ENCODE assay signal across 19 mouse cellular contexts in the genomic region with DNA sequence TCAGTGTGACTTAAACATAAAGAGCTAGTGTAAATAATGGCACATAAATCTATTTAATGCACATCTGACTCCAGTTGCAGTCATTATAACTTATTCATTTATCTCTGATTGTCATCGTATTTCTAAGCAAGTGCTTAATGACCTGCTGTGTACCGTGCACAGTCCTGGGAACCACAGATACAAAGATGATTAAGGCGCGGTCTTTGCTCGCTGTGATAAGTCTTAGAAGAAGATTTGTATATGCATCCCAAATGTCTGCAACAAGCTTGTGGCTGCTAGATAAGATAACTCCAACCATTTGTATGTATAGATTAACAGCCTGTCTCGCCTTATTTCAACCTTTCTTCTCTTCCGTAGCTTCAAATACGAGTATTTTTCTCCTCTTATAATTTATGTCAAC. TPM values are rescaled to one million over a fixed set of nuclear protein-coding genes. Genes with fewer than 3 reads are reported as not detected.
DNase-seq lines count a peak whose midpoint lies in the region; ATAC-seq and TF ChIP-seq lines count a peak whose summit lies in the region.
"Had no signal": no experiment of that assay in that cellular context is flagged by ENCODE, and none has a peak within 500 bp of the region (broad histone marks: within the 10 kb centered on the region; RNA-seq: fewer than 3 reads in every experiment).

No protein-coding gene starts in this region.

- no peaks in the 10 kb centered on the region for H3K79me2 ChIP-seq in MEL (ENCODE audit: control insufficient read depth, insufficient read depth, low read length, poor library complexity)

- no peaks in the 10 kb centered on the region for H3K9me3 ChIP-seq in liver, embryonic 11.5 days (ENCODE audit: control insufficient read depth, low read length)
- no peaks in the 10 kb centered on the region for H3K9me3 ChIP-seq in MEL (replicated peaks; ENCODE audit: insufficient read depth, low read length)
- H3K9me3 ChIP-seq in liver, embryonic 14.5 days (ENCODE audit: control insufficient read depth, low read length), result no peaks in the 10 kb centered on the region
- H3K9me3 ChIP-seq: embryonic facial prominence, embryonic 12.5 days; forebrain, embryonic 15.5 days; heart, embryonic 13.5 days; hindbrain, embryonic 13.5 days had no signal

- H3K36me3 ChIP-seq in liver, embryonic 11.5 days (ENCODE audit: control insufficient read depth, insufficient read depth, low read length), result no peaks in the 10 kb centered on the region
- H3K36me3 ChIP-seq in MEL (ENCODE audit: control insufficient read depth in 1 of 2, insufficient read depth in 2 of 2, low read length in 2 of 2), result no peaks in the 10 kb centered on the region
- no peaks in the 10 kb centered on the region for H3K36me3 ChIP-seq in liver, embryonic 14.5 days (replicated peaks; ENCODE audit: control insufficient read depth, insufficient read depth, low read depth)
- H3K36me3 ChIP-seq: embryonic facial prominence, embryonic 12.5 days; forebrain, embryonic 15.5 days; heart, embryonic 13.5 days; hindbrain, embryonic 13.5 days had no signal

- TF ChIP-seq POLR2A in MEL (IDR thresholded peaks at IDR 0.05; ENCODE audit: control insufficient read depth in 1 of 2, insufficient read depth in 1 of 2, low read depth in 1 of 2, low read length in 2 of 2, poor library complexity in 1 of 2), result no peak

- H3K4me2 ChIP-seq in liver, embryonic 11.5 days, result no peak overlapping the region
- no peak overlapping the region for H3K4me2 ChIP-seq in liver, embryonic 14.5 days (ENCODE audit: low read depth)
- H3K4me2 ChIP-seq: embryonic facial prominence, embryonic 12.5 days; forebrain, embryonic 15.5 days; heart, embryonic 13.5 days; hindbrain, embryonic 13.5 days had no signal

- no peak for DNase-seq in liver, embryonic 11.5 days (ENCODE audit: low spot score)
- DNase-seq in liver (no peak), MEL (ENCODE audit: low read depth, low spot score) (peak; percentile 14)
- DNase-seq in liver, embryonic 14.5 days (ENCODE audit: low read depth in 3 of 3, low spot score in 3 of 3), result no peak
- DNase-seq in gastrocnemius, postnatal 4 days (ENCODE audit: low spot score in 2 of 2), result no peak
- no peak for DNase-seq in lung, postnatal 4 days
- no peak for DNase-seq in Muller cell, postnatal 12 days (ENCODE audit: inconsistent ontology term)
- DNase-seq: adrenal gland, postnatal 10 days; cerebellum, adult 11-12 months; cerebellum, adult 9-10 months; cerebellum, postnatal 25 days; gastrocnemius, postnatal 25 days; heart, adult 11 months had no signal

- no peak for TF ChIP-seq RAD21 in MEL (IDR thresholded peaks at IDR 0.05; ENCODE audit: low read depth, low read length)

- peak; percentile 44 to 51; a peak in 1 of 4 replicates for TF ChIP-seq EP300 in MEL (IDR thresholded peaks at IDR 0.05; ENCODE audit: low read depth in 1 of 2, low read length in 2 of 2)
- TF ChIP-seq EP300 in liver, embryonic 14.5 days (IDR thresholded peaks at IDR 0.05; ENCODE audit: low read depth), result peak; percentile 32; the same call in 1 of the 2 replicates

- ATAC-seq in liver, embryonic 11.5 days (replicated peaks; ENCODE audit: low FRiP score), result peak; percentile 58; the same call in 1 of the 2 replicates
- 0 out of 2 replicates have a peak, but pooled peaks have one; percentile 35 for ATAC-seq in liver, embryonic 14.5 days (ENCODE audit: insufficient read depth)
- ATAC-seq: forebrain, embryonic 15.5 days; hindbrain, postnatal 0 days had no signal

- H3K4me3 ChIP-seq in liver, embryonic 11.5 days (ENCODE audit: low read depth, low read length), result no peak overlapping the region
- no peak overlapping the region for H3K4me3 ChIP-seq in MEL (ENCODE audit: control insufficient read depth in 1 of 2, insufficient read depth in 1 of 2, low read depth in 2 of 2, low read length in 2 of 2)
- no peak overlapping the region for H3K4me3 ChIP-seq in liver, embryonic 14.5 days (ENCODE audit: insufficient read depth in 1 of 2, low read depth in 2 of 2, low read length in 2 of 2)
- H3K4me3 ChIP-seq: embryonic facial prominence, embryonic 12.5 days; forebrain, embryonic 15.5 days; heart, embryonic 13.5 days; hindbrain, embryonic 13.5 days had no signal

- TF ChIP-seq CTCF in MEL (IDR thresholded peaks at IDR 0.05 in 2 of 3, conservative IDR thresholded peaks at IDR 0.05 in 1 of 3; ENCODE audit: control insufficient read depth in 1 of 3, insufficient read depth in 1 of 3, low read depth in 2 of 3, low read length in 3 of 3, poor library complexity in 1 of 3, severe bottlenecking in 1 of 3), result no peak
- TF ChIP-seq CTCF in liver, embryonic 14.5 days (IDR thresholded peaks at IDR 0.05; ENCODE audit: low read depth), result no peak

- H3K9ac ChIP-seq in liver, embryonic 11.5 days (ENCODE audit: low read depth, low read length), result no peak overlapping the region
- H3K9ac ChIP-seq in MEL (ENCODE audit: control insufficient read depth, low read depth, low read length, poor library complexity, severe bottlenecking), result no peak overlapping the region
- no peak overlapping the region for H3K9ac ChIP-seq in liver, embryonic 14.5 days (replicated peaks)
- H3K9ac ChIP-seq: embryonic facial prominence, embryonic 12.5 days; forebrain, embryonic 15.5 days; heart, embryonic 13.5 days; hindbrain, embryonic 13.5 days had no signal

- WGBS in liver, embryonic 11.5 days, result 37% methylated on average over 8 of the region's 8 CpGs
- WGBS in liver, embryonic 14.5 days (ENCODE audit: insufficient replicate concordance), result 26% methylated on average over 8 of the region's 8 CpGs

- H3K27ac ChIP-seq in liver, embryonic 11.5 days (ENCODE audit: low read depth, low read length), result no peak overlapping the region
- no peak overlapping the region for H3K27ac ChIP-seq in MEL (ENCODE audit: control insufficient read depth, low read depth, low read length)
- no peak overlapping the region for H3K27ac ChIP-seq in liver, embryonic 14.5 days
- H3K27ac ChIP-seq: embryonic facial prominence, embryonic 12.5 days; forebrain, embryonic 15.5 days; heart, embryonic 13.5 days; hindbrain, postnatal 0 days had no signal

- no peaks in the 10 kb centered on the region; the same call in 1 of the 2 replicates for H3K4me1 ChIP-seq in liver, embryonic 11.5 days (replicated peaks; ENCODE audit: control insufficient read depth, insufficient read depth, low read length)
- H3K4me1 ChIP-seq in MEL (ENCODE audit: control insufficient read depth in 1 of 2, insufficient read depth in 2 of 2, low read length in 2 of 2), result no peaks in the 10 kb centered on the region
- H3K4me1 ChIP-seq in liver, embryonic 14.5 days (replicated peaks; ENCODE audit: control insufficient read depth in 2 of 2, insufficient read depth in 2 of 2, low read length in 1 of 2), result no peaks in the 10 kb centered on the region
- H3K4me1 ChIP-seq: embryonic facial prominence, embryonic 12.5 days; forebrain, embryonic 15.5 days; heart, embryonic 13.5 days; hindbrain, embryonic 13.5 days had no signal

- H3K27me3 ChIP-seq in liver, embryonic 11.5 days (replicated peaks; ENCODE audit: control insufficient read depth, insufficient read depth, low read length), result no peaks in the 10 kb centered on the region
- H3K27me3 ChIP-seq in MEL (ENCODE audit: control insufficient read depth in 1 of 2, insufficient read depth in 2 of 2, low read length in 2 of 2), result no peaks in the 10 kb centered on the region
- no peaks in the 10 kb centered on the region for H3K27me3 ChIP-seq in liver, embryonic 14.5 days (ENCODE audit: control insufficient read depth, insufficient read depth, low read length)
- H3K27me3 ChIP-seq: embryonic facial prominence, embryonic 12.5 days; forebrain, embryonic 15.5 days; heart, embryonic 13.5 days; hindbrain, embryonic 13.5 days had no signal

TF ChIP-seq in MEL, 35 proteins besides CTCF, POLR2A, EP300 and RAD21:
- no peak for TF ChIP-seq MAX (IDR thresholded peaks at IDR 0.05; ENCODE audit: low read length)
- peak; percentile 82 for TF ChIP-seq TCF12 (IDR thresholded peaks at IDR 0.05; ENCODE audit: low read depth, low read length)
- no peak for TF ChIP-seq USF1 (IDR thresholded peaks at IDR 0.05; ENCODE audit: low read depth, low read length)
- no peak for TF ChIP-seq USF2 (IDR thresholded peaks at IDR 0.05; ENCODE audit: borderline replicate concordance in 1 of 2, insufficient read depth in 1 of 2, low read depth in 1 of 2, low read length in 2 of 2)
- TF ChIP-seq HCFC1 (IDR thresholded peaks at IDR 0.05; ENCODE audit: low read depth, low read length), result no peak
- no peak for TF ChIP-seq TBP (IDR thresholded peaks at IDR 0.05; ENCODE audit: low read depth, low read length)
- TF ChIP-seq POLR2AphosphoS2 (IDR thresholded peaks at IDR 0.05; ENCODE audit: low read length), result no peak
- no peak for TF ChIP-seq NRF1 (IDR thresholded peaks at IDR 0.05; ENCODE audit: insufficient read depth, low read depth, low read length, poor library complexity, severe bottlenecking)
- TF ChIP-seq MYB (IDR thresholded peaks at IDR 0.05; ENCODE audit: low read depth, low read length), result no peak
- TF ChIP-seq NELFE (IDR thresholded peaks at IDR 0.05; ENCODE audit: low read depth, low read length), result no peak
- TF ChIP-seq GABPA (IDR thresholded peaks at IDR 0.05; ENCODE audit: low read depth, low read length), result no peak
- 0 out of 2 replicates have a peak, but pooled peaks have one; percentile 48 for TF ChIP-seq RCOR1 (IDR thresholded peaks at IDR 0.05; ENCODE audit: low read depth, low read length)
- peak; percentile 64 for TF ChIP-seq GATA1 (IDR thresholded peaks at IDR 0.05; ENCODE audit: low read depth, low read length)
- TF ChIP-seq JUND (IDR thresholded peaks at IDR 0.05; ENCODE audit: low read depth, low read length), result no peak
- TF ChIP-seq ETS1 (IDR thresholded peaks at IDR 0.05; ENCODE audit: low read depth, low read length), result 0 out of 2 replicates have a peak, but pooled peaks have one; percentile 32
- no peak for TF ChIP-seq MYC (IDR thresholded peaks at IDR 0.05; ENCODE audit: low read depth, low read length)
TF ChIP-seq in MEL: peak in this region for 4.

RNA-seq across cellular contexts. Expression of gene Adam23, which starts 27.2 kb away (rescaled TPM):
- 0.84 and 1.3 TPM in 2 replicates for polyA plus RNA-seq in liver, embryonic 11.5 days (2014; fragmentation: Nextera tagmentation; extraction: Ambion mirVana)
- not detected in 2 replicates for total RNA-seq in MEL (2012; rRNA removed)
- polyA plus RNA-seq in MEL (2012; ENCODE audit: insufficient read depth in 1 of 2, insufficient read length in 2 of 2, low read depth in 1 of 2, low replicate concordance in 2 of 2, missing spikeins in 1 of 2), result not detected
- polyA plus RNA-seq in liver, embryonic 14.5 days (2012; rRNA removed), result 0.18 and 0.36 TPM in 2 replicates
- 0.24 TPM in 2 replicates for polyA plus RNA-seq in liver, embryonic 14.5 days (2014; fragmentation: Nextera tagmentation; extraction: Ambion mirVana)
- 10 to 100 TPM; 25.9 to 28.7 TPM for total RNA-seq in gastrocnemius, postnatal 4 days (2021)
- total RNA-seq: hematopoietic stem cell, adult 5-6 weeks had no signal
